Mouse (Mus musculus): ENCODE results near the gene Gon4l. TPM values are rescaled to one million over a fixed set of nuclear protein-coding genes. Genes with fewer than 3 reads are reported as not detected.
A peak's percentile ranks its signal among the peaks of the same experiment; 100 is the strongest.
"Not testable (repeated sequence)": the region's sequence is repeated elsewhere in the genome, so short reads cannot be mapped to it uniquely, and the experiment has no call there.

Gene Gon4l
- polyA plus RNA-seq, 1 experiment from 2014 or later = 7.6 TPM

GRCm38 (mm10) chr3:88862129-88862528 lies 27.1 kb downstream of the Gon4l start:
- no peak overlapping the region for H3K4me3 ChIP-seq
- no peaks in the 10 kb centered on the region for H3K9me3 ChIP-seq (replicated peaks)
- H3K27ac ChIP-seq = no peak overlapping the region
- WGBS (ENCODE audit: insufficient replicate concordance) = 75% methylated on average over 3 of the region's 3 CpGs
- no peaks in the 10 kb centered on the region for H3K4me1 ChIP-seq
- H3K4me2 ChIP-seq = no peak overlapping the region
- no peak overlapping the region for H3K9ac ChIP-seq
- no peak for ATAC-seq
- H3K27me3 ChIP-seq (replicated peaks) = no peaks in the 10 kb centered on the region
- peaks cover 94% of the 10 kb centered on the region for H3K36me3 ChIP-seq

- peaks cover 49% of the 10 kb centered on the region for H3K36me3 ChIP-seq
- H3K9ac ChIP-seq; H3K4me3 ChIP-seq; H3K4me1 ChIP-seq; H3K27ac ChIP-seq; H3K27me3 ChIP-seq (replicated peaks); H3K9me3 ChIP-seq (replicated peaks); H3K4me2 ChIP-seq: not testable (repeated sequence)
- ATAC-seq = peak; percentile 15; the same call in 1 of the 2 replicates
- WGBS (ENCODE audit: insufficient replicate concordance) = no CpG with 5 or more reads among the region's 3 CpGs
Measured at GRCm38 (mm10) chr3:88866735-88867134, 31.7 kb downstream of the Gon4l start.

GRCm38 (mm10) chr3:88867177-88867576 lies 32.1 kb downstream of the Gon4l start:
- H3K36me3 ChIP-seq = peaks cover 44% of the 10 kb centered on the region
- not testable (repeated sequence) for H3K4me2 ChIP-seq; H3K4me3 ChIP-seq; H3K27ac ChIP-seq; H3K27me3 ChIP-seq (replicated peaks); H3K9ac ChIP-seq; ATAC-seq; H3K4me1 ChIP-seq; H3K9me3 ChIP-seq (replicated peaks)
- WGBS (ENCODE audit: insufficient replicate concordance) = no CpG with 5 or more reads among the region's 8 CpGs

GRCm38 (mm10) chr3:88868449-88868848 lies 33.4 kb downstream of the Gon4l start:
- H3K27me3 ChIP-seq (replicated peaks); ATAC-seq; H3K27ac ChIP-seq; H3K9ac ChIP-seq; H3K4me3 ChIP-seq; H3K4me1 ChIP-seq; H3K9me3 ChIP-seq (replicated peaks); H3K4me2 ChIP-seq: not testable (repeated sequence)
- peaks cover 32% of the 10 kb centered on the region for H3K36me3 ChIP-seq
- WGBS (ENCODE audit: insufficient replicate concordance) = 88% methylated on average over 3 of the region's 4 CpGs

- not testable (repeated sequence) for H3K27ac ChIP-seq; H3K9me3 ChIP-seq (replicated peaks); ATAC-seq; H3K9ac ChIP-seq; H3K27me3 ChIP-seq (replicated peaks); H3K4me2 ChIP-seq; H3K4me3 ChIP-seq; H3K4me1 ChIP-seq
- WGBS (ENCODE audit: insufficient replicate concordance) = 91% methylated on average over 4 of the region's 4 CpGs
- H3K36me3 ChIP-seq = peaks cover 19% of the 10 kb centered on the region
Measured at GRCm38 (mm10) chr3:88882536-88882935, 47.5 kb downstream of the Gon4l start.

- not testable (repeated sequence) for H3K4me2 ChIP-seq; H3K4me1 ChIP-seq; ATAC-seq; H3K4me3 ChIP-seq; H3K9ac ChIP-seq; H3K9me3 ChIP-seq (replicated peaks); H3K27me3 ChIP-seq (replicated peaks); H3K27ac ChIP-seq
- peaks cover 41% of the 10 kb centered on the region for H3K36me3 ChIP-seq
- 81% methylated on average over 7 of the region's 7 CpGs for WGBS (ENCODE audit: insufficient replicate concordance)
Measured at GRCm38 (mm10) chr3:88893011-88893410, 58.0 kb downstream of the Gon4l start.

GRCm38 (mm10) chr3:88904803-88905202 lies 69.8 kb downstream of the Gon4l start:
- no peak for ATAC-seq

GRCm38 (mm10) chr3:88905209-88905608 lies 70.2 kb downstream of the Gon4l start:
- WGBS (ENCODE audit: insufficient replicate concordance) = 71% methylated on average over 6 of the region's 6 CpGs
- Histone ChIP-seq H3K36me3 (peaks cover 96% of the 10 kb centered on the region), H3K4me2 (no peak overlapping the region), H3K4me1 (no peaks in the 10 kb centered on the region), H3K9ac (no peak overlapping the region), H3K9me3 (replicated peaks) (no peaks in the 10 kb centered on the region), H3K27me3 (replicated peaks) (no peaks in the 10 kb centered on the region), H3K27ac (no peak overlapping the region), H3K4me3 (no peak overlapping the region)
- no peak for ATAC-seq

More at GRCm38 (mm10) chr3:88904803-88905202, 69.8 kb downstream of the Gon4l start:
- H3K9ac ChIP-seq = no peak overlapping the region
- H3K27me3 ChIP-seq (replicated peaks) = no peaks in the 10 kb centered on the region
- no peaks in the 10 kb centered on the region for H3K4me1 ChIP-seq
- H3K9me3 ChIP-seq (replicated peaks) = no peaks in the 10 kb centered on the region
- H3K36me3 ChIP-seq = peaks cover 93% of the 10 kb centered on the region
- H3K4me3 ChIP-seq = no peak overlapping the region
- H3K27ac ChIP-seq = no peak overlapping the region
- H3K4me2 ChIP-seq = no peak overlapping the region
- 77% methylated on average over 3 of the region's 3 CpGs for WGBS (ENCODE audit: insufficient replicate concordance)

- 84% methylated on average over 2 of the region's 2 CpGs for WGBS (ENCODE audit: insufficient replicate concordance)
Measured at GRCm38 (mm10) chr3:88905741-88906140, 70.7 kb downstream of the Gon4l start.

GRCm38 (mm10) chr3:88906393-88907159 lies 71.5 kb downstream of the Gon4l start:
- H3K9me3 ChIP-seq (replicated peaks) = no peaks in the 10 kb centered on the region
- no peaks in the 10 kb centered on the region for H3K27me3 ChIP-seq (replicated peaks)
- H3K4me1 ChIP-seq = no peaks in the 10 kb centered on the region
- H3K9ac ChIP-seq = no peak overlapping the region
- no peak for ATAC-seq
- 80% methylated on average over 6 of the region's 6 CpGs for WGBS (ENCODE audit: insufficient replicate concordance)
- no peak overlapping the region for H3K4me3 ChIP-seq
- no peak overlapping the region for H3K4me2 ChIP-seq
- no peak overlapping the region for H3K27ac ChIP-seq
- peaks cover 99% of the 10 kb centered on the region for H3K36me3 ChIP-seq

More at GRCm38 (mm10) chr3:88905741-88906140, 70.7 kb downstream of the Gon4l start:
- ATAC-seq = no peak
- Histone ChIP-seq H3K4me1 (no peaks in the 10 kb centered on the region), H3K4me2 (no peak overlapping the region), H3K36me3 (peaks cover 97% of the 10 kb centered on the region), H3K27ac (no peak overlapping the region), H3K4me3 (no peak overlapping the region), H3K27me3 (replicated peaks) (no peaks in the 10 kb centered on the region), H3K9ac (no peak overlapping the region), H3K9me3 (replicated peaks) (no peaks in the 10 kb centered on the region)

GRCm38 (mm10) chr3:88912585-88912984 lies 77.6 kb downstream of the Gon4l start:
- Histone ChIP-seq H3K27ac (no peak overlapping the region), H3K9ac (peak overlapping the region; percentile 79; the same call in 1 of the 2 replicates), H3K4me2 (peak overlapping the region; percentile 96), H3K36me3 (peaks cover 50% of the 10 kb centered on the region), H3K27me3 (replicated peaks) (no peaks in the 10 kb centered on the region), H3K9me3 (replicated peaks) (no peaks in the 10 kb centered on the region), H3K4me1 (peaks cover 20% of the 10 kb centered on the region), H3K4me3 (peak overlapping the region; percentile 74)
- no peak for ATAC-seq
- WGBS (ENCODE audit: insufficient replicate concordance) = 80% methylated on average over 7 of the region's 7 CpGs

GRCm38 (mm10) chr3:88913511-88914383 lies 78.7 kb downstream of the Gon4l start, which contains the start of gene Msto1:
Gene Msto1 (minus strand): TSS chr3:88913999.
- Histone ChIP-seq H3K4me1 (peaks cover 20% of the 10 kb centered on the region), H3K9ac (peak within 1 kb of the TSS; percentile 79), H3K27ac (peak within 1 kb of the TSS; percentile 77), H3K9me3 (replicated peaks) (no peaks in the 10 kb centered on the region), H3K4me3 (peak within 1 kb of the TSS; percentile 74), H3K4me2 (peak within 1 kb of the TSS; percentile 96), H3K27me3 (replicated peaks) (no peaks in the 10 kb centered on the region), H3K36me3 (peaks cover 38% of the 10 kb centered on the region)
- ATAC-seq = peak; percentile 96
- under 1% methylated on average over 62 of the region's 62 CpGs for WGBS (ENCODE audit: insufficient replicate concordance)
